Mouse (Mus musculus) frontal cortex, adult 2 months (tissue): ENCODE data around the gene Arl8b. TPM values are rescaled to one million over a fixed set of nuclear protein-coding genes. Genes with fewer than 3 reads are reported as not detected.

Experiments
- DNase-seq, 2 experiments: peaks; one replicate each; pipeline ENCODE4 v3.0.0; 2022; ENCODE audit warnings: low spot score in 1 of 2; ENCODE audit errors: extremely low spot score in 1 of 2
- polyA plus RNA-seq: library from polyadenylated mRNA; depleted of rRNA; stranded (reverse); fragments of >200 nt; gene quantifications from 2 replicates; pipeline ENCODE4 v1.2.3, GENCODE M21; 2012

The Arl8b gene
- polyA plus RNA-seq, 1 experiment: 80.1 TPM

DNA sequence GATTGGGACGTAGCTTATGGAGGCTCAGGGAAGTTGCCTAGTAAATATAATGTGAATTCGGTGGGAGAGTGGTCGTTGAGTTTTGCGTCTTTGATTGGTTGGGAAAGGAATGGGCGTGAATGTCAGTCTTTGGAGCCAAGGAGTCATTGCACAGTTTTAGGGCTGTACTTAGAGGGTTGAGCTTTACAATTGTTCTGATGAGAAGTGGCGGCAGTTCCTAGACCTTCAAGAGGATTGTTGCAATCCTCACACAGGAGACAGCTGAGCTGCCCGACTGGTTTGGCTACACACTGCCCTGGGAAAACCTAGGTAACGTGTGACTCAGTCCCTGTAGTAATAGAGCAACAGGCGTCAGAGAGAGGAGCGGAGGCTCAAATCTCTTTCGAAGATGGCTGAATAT lies 1.2 kb downstream of the Arl8b start:
- DNase-seq: no peak

DNA sequence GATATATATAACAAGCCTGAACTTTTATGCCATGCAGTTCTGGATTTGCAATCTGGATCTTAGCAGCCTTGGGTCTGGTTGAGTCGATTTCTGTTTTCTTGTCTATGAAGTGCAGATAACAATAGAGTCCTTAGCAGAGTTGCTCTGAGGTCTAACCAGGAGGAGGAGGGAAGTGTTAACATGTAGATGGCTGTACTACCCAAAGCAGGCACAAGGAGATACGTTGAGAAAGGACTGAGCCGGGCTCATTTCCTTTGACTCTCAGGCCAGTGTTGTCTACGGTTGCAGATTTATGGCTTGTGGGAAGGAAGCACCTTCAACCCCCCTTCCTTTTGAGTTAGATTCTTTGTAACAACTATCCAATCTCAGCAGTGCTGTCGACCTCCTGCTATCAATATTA lies 1.9 kb downstream of the Arl8b start:
- DNase-seq: no peak

DNA sequence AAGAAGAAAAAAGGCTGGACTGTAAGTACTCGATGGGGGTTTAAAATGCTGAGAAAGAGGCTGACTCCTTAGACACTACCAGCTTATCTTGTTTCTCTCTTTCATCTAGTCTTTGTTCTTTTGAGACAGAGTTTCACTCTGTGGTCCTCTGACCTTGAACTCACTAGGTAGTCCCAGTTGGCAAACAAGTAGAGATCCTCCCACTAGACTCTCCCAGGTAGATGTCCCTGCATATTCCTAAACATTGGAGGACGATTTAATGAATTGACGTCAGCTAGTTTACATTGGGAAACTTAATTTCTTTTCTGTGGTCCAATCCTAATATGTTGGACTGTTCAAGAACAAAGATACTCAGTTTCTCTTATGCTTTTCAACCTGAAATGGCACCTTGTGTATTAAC lies 2.7 kb downstream of the Arl8b start:
- no peak for DNase-seq

DNA sequence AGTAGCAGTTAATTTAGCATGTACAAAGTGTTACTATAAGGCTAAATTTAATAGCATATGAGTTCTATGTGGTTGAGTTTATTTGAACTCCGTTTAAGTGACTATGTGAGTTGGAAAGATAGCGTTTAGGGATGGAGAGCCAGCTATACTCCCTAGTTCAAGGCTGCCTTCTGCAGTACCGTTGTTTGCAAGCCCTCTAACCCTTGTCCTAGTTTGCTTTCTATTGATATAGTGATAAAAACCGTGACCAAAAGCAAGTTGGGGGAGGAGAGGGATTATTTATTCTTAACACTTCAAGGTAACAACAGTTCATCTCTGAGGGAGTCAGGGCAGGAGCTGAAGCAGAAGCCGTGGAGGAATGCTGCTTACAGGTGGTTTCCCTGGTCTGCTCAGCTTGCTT lies 8.6 kb downstream of the Arl8b start:
- no peak for DNase-seq

DNA sequence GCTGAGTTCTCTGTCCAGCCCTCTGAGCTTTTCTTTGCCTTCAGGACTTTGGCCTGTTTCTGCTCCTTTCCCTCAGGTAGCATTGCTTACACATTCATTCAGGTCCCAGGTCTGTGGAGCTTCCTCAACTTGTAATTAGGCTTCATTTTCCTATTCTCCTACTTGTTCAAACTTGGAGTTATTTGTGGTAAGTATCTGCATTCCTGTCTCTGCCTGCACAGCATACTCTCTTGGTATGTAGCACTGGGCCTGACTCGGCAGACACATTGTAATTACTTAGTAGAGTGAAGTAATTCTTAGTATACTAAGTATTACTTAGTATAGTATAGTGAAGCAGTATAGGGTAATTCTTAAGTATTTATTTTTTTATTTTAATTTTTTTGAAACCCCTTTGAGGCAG lies 13.0 kb downstream of the Arl8b start:
- DNase-seq: no peak

DNA sequence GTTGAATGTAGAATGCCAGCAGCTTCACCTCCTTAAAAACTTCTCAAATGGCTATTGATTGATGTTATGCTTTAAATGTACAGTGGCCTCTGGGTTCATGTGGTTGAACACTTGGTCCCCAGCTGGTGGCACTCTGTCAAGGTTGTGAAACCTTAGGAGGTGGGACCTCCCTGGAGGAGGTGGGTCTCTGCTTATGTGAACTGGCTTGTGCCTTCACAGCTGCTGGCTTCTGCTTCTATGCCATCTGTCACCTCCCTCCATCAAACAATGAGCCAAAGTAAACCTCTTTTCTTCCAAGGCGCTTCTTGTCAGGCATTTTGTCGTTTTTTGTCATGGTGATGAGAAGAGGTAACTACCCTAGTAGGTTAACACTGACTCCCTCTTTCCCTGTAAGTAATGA lies 13.8 kb downstream of the Arl8b start:
- DNase-seq: no peak

DNA sequence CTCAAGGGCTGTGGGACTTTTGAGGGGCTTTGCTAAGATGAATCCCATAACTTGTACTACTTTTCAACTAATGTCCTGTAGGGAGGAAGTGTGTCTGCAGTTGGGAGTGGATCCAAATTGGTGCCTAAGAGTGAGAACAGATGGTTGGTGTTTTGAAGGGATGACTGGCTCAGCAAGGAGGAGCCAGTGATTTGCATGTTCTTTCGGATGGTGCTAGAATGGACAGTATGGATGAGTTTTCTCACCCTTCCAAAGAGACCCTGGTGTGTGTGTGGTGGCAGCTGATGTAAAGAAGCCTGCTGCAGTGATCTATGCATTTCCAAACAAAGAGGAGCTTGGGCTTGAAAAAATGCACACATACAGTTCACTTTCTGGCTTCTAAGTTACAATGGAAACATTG lies 22.3 kb downstream of the Arl8b start:
- DNase-seq: peak in 1 of 2 experiments; percentile 56

DNA sequence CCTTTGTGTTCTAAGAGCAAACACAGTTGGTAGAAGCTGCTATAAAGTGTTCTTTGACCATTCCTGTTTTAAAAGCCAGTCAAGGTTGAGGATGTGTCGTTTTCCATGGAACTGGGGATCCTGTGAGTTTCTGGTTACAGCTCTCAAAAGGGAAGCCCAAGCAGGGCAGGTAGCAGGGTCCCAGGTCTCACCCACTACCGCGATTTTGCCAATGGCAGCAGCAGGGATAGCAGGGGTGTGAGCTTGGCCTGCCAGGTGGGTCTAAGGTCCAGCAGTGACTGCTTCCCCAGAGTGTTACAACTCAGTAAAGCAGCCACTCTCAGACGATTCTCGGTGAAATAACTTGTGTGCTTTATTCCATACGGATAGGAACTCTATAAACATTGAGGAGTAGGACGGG lies 23.0 kb downstream of the Arl8b start:
- DNase-seq: no peak

DNA sequence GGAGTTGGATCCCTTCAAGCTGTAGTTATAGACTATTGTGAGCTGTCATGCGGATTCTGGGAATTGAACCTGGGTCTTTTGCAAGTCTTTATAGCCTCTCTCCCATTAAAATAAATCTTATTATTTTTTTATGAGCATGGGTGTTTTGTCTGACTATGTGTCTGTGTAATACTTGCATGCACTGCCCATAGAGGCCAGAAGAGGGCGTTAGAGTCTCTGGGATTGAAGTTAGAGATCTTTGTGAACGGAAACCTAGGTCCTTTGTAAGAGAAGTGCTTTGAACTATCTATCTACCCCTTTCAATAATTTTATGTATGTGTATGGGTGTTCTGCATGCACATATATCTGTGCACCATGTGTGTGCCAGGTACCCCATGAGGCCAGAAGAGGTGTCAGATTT lies 24.5 kb downstream of the Arl8b start:
- no peak for DNase-seq

DNA sequence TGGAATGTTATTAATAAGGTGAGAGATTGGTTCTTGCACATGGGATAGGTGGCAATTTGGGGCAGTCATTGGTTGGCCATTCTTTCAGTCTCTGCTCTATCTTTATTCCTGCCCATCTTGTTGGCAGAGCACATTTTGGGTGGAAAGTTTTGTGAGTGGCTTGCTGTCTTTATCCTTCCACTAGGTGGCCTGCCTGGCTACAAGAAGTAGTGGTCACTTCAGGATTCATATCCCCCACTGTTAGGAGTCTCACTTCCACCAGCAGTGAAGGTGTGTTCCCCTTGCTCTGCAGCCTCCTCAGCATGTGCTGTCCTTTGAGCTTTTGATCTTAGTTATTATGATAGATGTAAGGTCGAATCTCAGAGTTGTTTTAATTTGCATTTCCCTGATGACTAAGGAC lies 25.9 kb downstream of the Arl8b start:
- no peak for DNase-seq

DNA sequence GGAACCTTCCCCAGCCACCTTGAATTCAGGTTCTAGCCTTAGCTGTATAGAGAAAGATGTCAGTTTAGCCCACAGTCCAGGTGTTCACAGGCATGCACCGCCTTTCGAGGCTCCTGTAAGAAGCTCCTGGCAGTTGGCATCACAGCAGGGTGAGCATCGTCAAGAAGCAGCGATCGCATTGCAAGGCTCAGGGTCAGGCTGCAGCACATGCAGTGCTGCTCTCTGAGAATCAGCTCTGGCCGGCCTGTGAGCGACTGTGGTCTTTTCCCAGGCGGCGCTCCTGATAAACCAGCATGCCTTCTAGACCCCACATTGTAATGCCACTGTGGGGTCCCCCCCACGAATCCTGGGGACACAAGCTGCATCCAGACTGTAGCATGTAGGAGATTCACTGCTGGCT lies 27.3 kb downstream of the Arl8b start:
- no peak for DNase-seq

DNA sequence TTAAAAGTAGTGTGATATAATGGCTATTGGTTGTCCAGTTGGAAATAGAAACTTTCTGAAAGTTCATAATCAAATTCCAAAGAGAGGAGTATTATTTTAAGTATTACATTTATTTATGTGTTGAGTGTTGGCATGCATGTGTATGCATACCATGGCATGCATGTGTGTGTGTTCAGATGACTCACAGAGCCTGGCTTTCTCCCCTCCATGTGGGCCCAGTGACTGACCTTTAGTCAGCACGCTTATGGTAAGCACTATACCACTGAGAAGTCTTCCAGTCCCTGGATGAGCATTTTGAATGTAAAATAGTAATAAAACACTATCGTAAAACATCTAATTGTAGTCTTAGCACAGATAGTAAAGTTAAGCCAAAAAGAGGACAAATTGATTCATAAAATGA lies 29.2 kb downstream of the Arl8b start:
- no peak for DNase-seq

DNA sequence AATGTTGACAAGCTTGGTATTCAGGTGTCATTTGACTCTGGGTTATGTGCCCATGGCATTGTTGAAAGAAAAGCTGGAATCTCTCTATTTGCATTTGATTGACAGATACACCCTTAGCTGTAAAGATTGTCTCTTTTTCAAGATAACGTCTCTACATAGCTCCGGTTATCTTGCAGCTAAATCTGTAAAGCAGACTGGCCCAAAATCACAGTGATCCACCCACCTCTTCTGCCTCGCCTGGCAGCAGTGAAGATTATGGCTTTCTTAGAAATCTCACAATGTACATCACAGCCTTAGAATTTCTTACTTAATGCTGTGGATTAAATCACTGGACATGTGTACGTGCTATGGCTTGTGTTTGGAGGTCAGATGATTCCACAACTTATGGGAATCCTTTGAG lies 34.6 kb downstream of the Arl8b start:
- DNase-seq: peak in 1 of 2 experiments; percentile 45

DNA sequence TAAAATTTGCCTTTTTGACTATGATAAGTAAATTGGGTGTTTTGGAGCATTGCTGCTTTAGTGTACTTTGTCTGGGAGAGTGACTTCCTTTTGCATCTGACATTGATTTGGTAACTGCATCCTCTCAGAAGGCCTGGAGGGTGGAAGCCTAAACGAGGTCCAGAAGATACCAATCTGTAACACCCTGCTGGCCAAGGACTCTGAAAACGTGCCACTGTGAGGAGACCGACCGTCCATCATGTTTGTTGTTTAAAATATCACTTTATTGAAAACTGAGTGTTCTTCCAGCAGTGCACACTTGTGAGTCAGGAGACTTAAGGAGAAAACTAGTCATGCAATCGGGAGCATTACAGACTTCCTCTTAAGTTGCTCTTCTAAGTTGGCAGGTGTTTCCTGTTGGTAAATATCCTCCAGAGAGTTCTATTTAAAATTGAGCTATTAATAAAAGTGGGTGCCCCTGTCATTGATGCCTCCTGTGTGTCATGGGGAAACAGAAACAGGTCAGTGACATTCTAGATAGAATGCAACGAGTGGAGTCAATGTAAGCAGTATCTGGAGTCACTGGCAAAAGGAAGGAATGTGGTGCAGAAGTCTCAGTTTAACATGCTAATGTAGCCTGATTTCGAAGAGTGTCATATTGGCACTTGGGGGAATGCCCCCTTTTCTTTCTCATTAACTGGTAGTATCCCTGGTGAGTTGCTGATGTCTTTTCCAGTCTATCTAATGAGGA lies 42.1 kb downstream of the Arl8b start:
- DNase-seq: no peak

DNA sequence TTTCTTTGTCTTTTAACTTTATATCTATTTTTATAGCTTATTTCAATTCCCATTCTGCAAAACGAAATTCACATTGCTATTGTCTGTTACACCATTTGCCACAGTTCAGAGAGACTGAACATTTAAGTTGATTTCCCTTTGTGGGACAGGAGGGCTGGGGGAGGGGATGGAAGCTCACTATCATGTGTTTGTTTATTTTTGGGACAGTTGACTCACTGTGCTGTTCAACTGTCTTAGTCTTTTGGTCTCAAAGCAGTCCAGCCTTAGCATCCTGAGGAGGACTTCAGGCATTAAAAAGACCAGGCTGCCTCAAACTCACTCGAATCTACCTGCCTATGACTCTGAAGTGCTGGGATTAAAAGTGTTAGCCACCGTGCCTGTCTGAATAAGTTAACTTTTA lies 43.2 kb downstream of the Arl8b start:
- no peak for DNase-seq

DNA sequence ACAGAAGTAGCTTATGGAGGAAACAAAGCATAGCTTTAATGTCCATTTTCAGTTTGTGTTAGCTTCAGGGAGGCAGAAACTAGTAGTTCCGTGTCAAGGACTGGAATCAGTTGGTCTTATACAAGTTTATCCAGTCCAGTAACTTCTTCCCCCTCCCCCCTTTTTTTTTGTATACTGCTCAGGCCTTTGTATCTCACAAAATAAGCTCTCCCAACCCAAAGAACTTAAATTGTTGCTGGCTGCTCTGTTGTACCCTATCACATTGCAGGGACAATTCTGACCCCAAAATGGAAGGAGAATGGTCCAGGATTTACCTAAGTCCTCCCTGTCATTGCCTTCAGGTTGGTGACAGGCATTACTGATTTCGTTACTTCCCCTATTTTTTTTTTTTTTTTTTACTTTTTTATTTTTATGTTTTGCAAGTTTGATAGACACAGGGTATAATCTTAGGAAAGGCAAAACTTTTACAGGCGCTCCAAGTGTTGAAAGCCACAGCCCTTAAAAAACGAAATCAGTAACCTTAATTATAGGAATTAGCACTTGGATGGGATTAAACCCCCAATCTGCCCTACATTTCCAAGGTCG lies 44.5 kb downstream of the Arl8b start:
- DNase-seq: no peak

DNA sequence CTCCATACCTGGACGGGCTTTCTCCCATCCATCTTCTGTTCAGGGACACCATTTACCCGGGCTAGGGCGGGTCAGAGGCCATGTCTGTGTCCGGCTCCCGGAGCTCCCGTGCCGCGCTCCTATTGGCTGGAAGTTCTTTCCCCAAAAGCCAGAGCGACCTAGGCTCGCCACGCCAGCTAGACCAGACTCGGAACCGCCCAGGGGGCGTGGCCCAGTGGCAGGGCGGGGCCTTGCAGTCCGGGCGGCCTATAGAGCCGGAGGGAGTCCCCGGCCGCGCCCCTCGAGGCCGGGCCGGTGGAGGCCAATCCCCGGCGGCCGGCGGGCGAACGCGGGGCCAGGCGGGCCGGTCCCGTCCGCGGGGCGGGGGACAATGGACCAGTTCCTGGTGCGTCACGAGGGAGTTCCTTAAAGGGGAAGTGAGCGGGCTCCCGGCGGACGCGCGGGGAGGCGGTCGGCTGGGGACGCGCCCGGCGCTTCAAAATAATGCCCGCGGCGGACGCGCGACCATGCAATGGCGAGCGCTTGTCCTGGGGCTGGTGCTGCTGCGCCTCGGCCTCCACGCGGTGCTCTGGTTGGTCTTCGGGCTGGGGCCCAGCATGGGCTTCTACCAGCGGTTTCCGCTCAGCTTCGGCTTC lies 45.5 kb downstream of the Arl8b start, which contains the start of gene Edem1:
Gene Edem1 (plus strand): TSS at position 408 of the 635 bp plus-strand sequence.
- peak; percentile 93 to 94 for DNase-seq

DNA sequence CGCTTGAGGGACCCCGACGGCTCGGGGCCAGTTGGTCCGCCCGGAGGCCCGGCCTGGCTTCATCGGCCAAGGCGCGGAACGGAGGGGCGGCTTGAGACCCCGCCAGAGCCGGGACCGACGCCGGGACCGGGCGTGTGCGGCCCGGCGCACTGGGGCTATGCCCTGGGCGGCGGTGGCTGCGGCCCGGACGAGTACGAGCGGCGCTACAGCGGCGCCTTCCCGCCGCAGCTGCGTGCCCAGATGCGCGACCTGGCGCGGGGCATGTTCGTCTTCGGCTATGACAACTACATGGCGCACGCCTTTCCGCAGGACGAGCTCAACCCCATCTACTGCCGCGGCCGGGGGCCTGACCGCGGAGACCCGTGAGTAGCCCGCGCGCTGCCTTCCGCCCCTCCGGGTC lies 46.0 kb downstream of the Arl8b start:
- peak in 1 of 2 experiments; percentile 28 for DNase-seq

DNA sequence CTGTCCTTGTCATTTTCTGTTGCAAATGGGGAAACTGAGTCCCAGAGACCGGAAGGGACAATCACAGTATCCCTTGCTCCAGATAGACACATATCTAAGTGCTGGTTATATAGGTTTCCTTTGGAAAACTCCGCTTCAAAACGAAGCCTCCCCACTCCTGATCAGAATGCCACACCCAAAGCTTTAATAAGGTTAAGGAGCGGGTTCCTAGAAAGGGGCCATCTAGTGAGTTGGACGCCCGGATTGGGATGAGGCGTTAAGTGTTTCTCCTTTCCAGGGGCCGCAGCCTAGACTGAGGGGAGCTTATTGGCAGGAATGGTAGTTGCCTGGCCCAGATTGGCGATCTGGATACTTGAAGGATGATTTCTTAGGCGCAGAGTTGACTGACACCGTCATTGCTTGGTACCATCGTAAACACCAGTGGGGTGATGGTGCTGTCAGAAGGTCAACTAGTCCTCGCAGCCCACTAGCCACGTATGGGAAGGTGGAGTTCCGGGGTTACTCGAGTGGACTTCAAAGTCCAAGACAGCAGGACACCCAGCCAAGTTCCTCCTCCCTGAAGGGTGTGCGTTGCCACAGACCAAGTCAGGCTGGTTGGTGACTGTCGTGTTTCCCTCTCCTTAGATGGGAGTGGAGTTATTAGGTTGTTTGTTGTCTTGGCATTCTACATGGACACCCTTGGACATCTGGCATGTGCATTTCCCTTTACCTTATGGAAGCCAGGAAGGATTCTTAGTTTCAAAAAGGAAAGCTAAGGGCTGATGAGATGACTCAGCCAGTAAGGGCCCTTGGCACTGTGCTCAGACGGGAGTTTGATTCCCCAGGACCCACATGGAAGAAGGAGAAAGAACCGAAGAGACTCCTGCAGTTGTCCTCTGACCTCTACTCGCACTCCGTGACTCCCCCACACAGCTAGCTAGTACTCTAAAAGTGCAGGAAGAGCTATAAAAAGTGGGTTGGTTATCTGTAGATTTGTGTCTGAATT lies 46.8 kb downstream of the Arl8b start:
- DNase-seq: no peak

DNA sequence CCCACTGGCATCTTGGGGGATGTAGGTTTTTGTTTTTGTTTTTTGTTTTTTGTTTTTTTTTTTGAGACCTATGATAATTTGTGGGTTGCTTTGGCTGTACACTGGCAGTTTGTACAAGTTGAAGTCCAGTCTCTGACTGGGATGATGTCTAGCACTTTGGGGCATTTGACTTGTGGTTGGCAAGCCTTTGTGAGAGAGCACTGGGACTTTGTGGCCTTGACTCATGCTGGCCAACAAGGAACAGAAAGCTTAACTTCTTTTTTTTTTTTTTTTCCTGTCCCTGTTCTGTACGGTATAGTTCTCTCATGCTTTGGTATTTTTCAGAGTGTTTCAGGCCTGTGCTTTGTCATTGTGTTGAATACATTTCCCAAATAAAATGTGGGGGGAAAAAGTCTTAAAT lies 49.3 kb downstream of the Arl8b start:
- DNase-seq: no peak

DNA sequence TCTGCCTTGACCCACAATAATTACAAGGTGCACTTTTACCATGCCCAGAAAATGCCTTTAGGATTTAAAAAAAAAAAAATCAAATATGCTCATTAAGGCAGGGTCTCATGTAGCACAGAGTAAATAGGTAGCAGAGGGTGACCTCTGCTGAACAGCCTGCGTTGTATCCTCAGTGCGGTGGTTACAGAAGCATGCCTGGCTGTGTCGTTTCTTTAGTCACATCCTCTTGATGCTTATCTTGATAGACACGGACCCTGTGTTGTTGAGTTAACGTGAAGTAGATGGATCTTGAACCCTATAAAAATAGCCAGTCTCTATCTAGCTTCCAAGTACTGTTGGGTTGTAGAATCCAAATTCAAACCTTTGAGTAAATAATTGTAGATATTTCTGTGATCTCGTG lies 50.1 kb downstream of the Arl8b start:
- DNase-seq: no peak
